Mouse (Mus musculus) heart, embryonic 15.5 days (tissue): ENCODE data around the gene Gm2431. TPM values are rescaled to one million over a fixed set of nuclear protein-coding genes. Genes with fewer than 3 reads are reported as not detected.
"Not testable (repeated sequence)": the region's sequence is repeated elsewhere in the genome, so short reads cannot be mapped to it uniquely, and the experiment has no call there.

ENCODE experiments used
- ATAC-seq: fragments of 200-750 bp; cut with Nextera tagmentation; replicated peaks from 2 replicates; pipeline ENCODE4 v1.8.0; 2017; ENCODE audit warnings: low read depth, moderate TSS enrichment; ENCODE audit not compliant: insufficient number of reproducible peaks, insufficient read depth, low FRiP score
- H3K27ac ChIP-seq: fragments of 300-500 bp; sonication (generic); 2 replicates; pipeline ENCODE4 v1.5.1; 2015; ENCODE audit warnings: mild to moderate bottlenecking, inconsistent platforms
- H3K27me3 ChIP-seq: fragments of 300-500 bp; sonication (generic); 2 replicates; pipeline ENCODE4 v1.6.1; 2015; ENCODE audit warnings: inconsistent platforms
- H3K36me3 ChIP-seq: fragments of 300-500 bp; sonication (generic); 2 replicates; pipeline ENCODE4 v1.6.1; 2015; ENCODE audit warnings: mild to moderate bottlenecking, inconsistent platforms
- H3K4me1 ChIP-seq: fragments of 300-500 bp; sonication (generic); replicated peaks from 2 replicates; pipeline ENCODE4 v1.6.1; 2015; ENCODE audit warnings: inconsistent platforms
- H3K4me2 ChIP-seq: fragments of 300-500 bp; sonication (generic); 2 replicates; pipeline ENCODE4 v1.6.1; 2015; ENCODE audit warnings: inconsistent platforms, mild to moderate bottlenecking, moderate library complexity
- H3K4me3 ChIP-seq: fragments of 300-500 bp; sonication (generic); 2 replicates; pipeline ENCODE4 v1.5.1; 2015; ENCODE audit warnings: mild to moderate bottlenecking, inconsistent platforms
- H3K9ac ChIP-seq: fragments of 300-500 bp; sonication (generic); 2 replicates; pipeline ENCODE4 v1.6.1; 2015; ENCODE audit warnings: mild to moderate bottlenecking, inconsistent platforms
- H3K9me3 ChIP-seq: fragments of 300-500 bp; sonication (generic); replicated peaks from 2 replicates; pipeline ENCODE4 v1.6.1; 2016; ENCODE audit warnings: inconsistent platforms
- WGBS: fragments of 180-500 bp; shearing (Covaris S2); methylation state at CpG from one replicate; pipeline ENCODE4 v1.1.7; 2015; ENCODE audit warnings: mixed read lengths; 5-methylcytosine and 5-hydroxymethylcytosine counted together
- polyA plus RNA-seq: library from polyadenylated mRNA; unstranded; fragments of >200 nt; fragmentation: Nextera tagmentation; extraction: Ambion mirVana; gene quantifications from 2 replicates; pipeline ENCODE4 v1.2.1, GENCODE M21; 2015

Gm2431 gene
- not detected in 2 replicates for polyA plus RNA-seq

- WGBS: 40% methylated on average over 1 of the region's 1 CpGs
- H3K4me2 ChIP-seq, H3K27ac ChIP-seq, H3K9me3 ChIP-seq, ATAC-seq, H3K36me3 ChIP-seq, H3K4me3 ChIP-seq, H3K27me3 ChIP-seq, H3K9ac ChIP-seq, H3K4me1 ChIP-seq: not testable (repeated sequence)
These were observed at the start of gene Gm2431 for GRCm38 (mm10) chr7:142258254-142258653. Gm2431 (minus strand) TSS chr7:142258354.

DNA sequence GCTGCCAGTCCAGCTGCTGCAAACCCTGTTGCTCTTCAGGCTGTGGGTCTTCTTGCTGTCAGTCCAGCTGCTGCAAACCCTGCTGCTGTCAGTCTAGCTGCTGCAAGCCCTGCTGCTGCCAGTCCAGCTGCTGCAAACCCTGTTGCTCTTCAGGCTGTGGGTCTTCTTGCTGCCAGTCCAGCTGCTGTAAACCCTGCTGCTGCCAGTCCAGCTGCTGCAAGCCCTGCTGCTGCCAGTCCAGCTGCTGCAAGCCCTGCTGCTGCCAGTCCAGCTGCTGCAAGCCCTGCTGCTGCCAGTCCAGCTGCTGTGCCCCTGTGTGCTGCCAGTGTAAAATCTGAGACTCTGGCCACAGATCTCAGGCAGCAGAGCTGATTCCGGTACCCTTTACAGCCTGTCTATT, 45.8 kb upstream of the Gm2431 start:
- not testable (repeated sequence) for H3K9ac ChIP-seq, H3K27me3 ChIP-seq, ATAC-seq

GRCm38 (mm10) chr7:142303249-142303648, 45.1 kb upstream of the Gm2431 start, which contains the start of gene Krtap5-4:
Krtap5-4 (plus strand) TSS chr7:142303549.
- peaks cover 3% of the 10 kb centered on the region; the same call in 1 of the 2 replicates for H3K4me1 ChIP-seq
- no peak for ATAC-seq
- 46% methylated on average over 3 of the region's 3 CpGs for WGBS

More for the DNA sequence above, 45.8 kb upstream of the Gm2431 start:
- not testable (repeated sequence) for H3K27ac ChIP-seq, H3K4me1 ChIP-seq, H3K4me2 ChIP-seq, H3K9me3 ChIP-seq, H3K4me3 ChIP-seq, H3K36me3 ChIP-seq
- WGBS: 67% methylated on average over 1 of the region's 1 CpGs

GRCm38 (mm10) chr7:142297018-142297417, 38.9 kb upstream of the Gm2431 start, which contains the start of gene Krtap5-1:
Krtap5-1 (minus strand) TSS chr7:142297118.
- not testable (repeated sequence) for H3K9me3 ChIP-seq, H3K36me3 ChIP-seq, H3K27me3 ChIP-seq, H3K27ac ChIP-seq, H3K9ac ChIP-seq, H3K4me3 ChIP-seq, ATAC-seq, H3K4me1 ChIP-seq, H3K4me2 ChIP-seq

More at GRCm38 (mm10) chr7:142303249-142303648, 45.1 kb upstream of the Gm2431 start, which contains the start of gene Krtap5-4:
- Histone ChIP-seq H3K27ac (no peak within 1 kb of the TSS), H3K27me3 (no peaks in the 10 kb centered on the region), H3K36me3 (no peaks in the 10 kb centered on the region), H3K9me3 (no peaks in the 10 kb centered on the region), H3K4me3 (no peak within 1 kb of the TSS), H3K9ac (no peak within 1 kb of the TSS), H3K4me2 (no peak within 1 kb of the TSS)

GRCm38 (mm10) chr7:142296108-142296507, 38.0 kb upstream of the Gm2431 start:
- 17% methylated on average over 4 of the region's 4 CpGs for WGBS
- not testable (repeated sequence) for H3K27ac ChIP-seq, H3K4me1 ChIP-seq

DNA sequence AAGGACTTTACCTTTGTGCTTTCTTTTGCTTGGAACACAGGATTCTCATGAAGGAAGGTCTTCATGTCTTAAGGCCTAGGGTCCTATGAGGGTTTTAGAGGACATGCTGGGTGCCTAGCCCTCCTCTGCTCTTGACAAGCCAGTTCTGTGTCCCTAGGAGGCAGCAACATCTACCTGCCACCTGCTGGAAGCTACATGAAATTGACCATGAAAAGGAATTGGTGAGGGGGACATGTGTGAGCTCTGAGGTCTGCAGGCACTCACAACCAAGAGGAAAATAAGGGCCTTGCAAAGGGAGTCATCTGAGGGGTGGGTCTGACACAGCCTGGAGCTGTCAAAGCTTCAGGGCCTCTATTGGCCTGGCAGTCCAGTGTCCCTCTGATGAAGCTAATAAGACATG, 37.3 kb upstream of the Gm2431 start:
- Histone ChIP-seq H3K27me3 (no peaks in the 10 kb centered on the region), H3K9ac (no peak overlapping the region), H3K4me3 (no peak overlapping the region), H3K4me2 (no peak overlapping the region), H3K9me3 (no peaks in the 10 kb centered on the region), H3K36me3 (no peaks in the 10 kb centered on the region), H3K4me1 (peaks cover 8% of the 10 kb centered on the region), H3K27ac (no peak overlapping the region)
- ATAC-seq: no peak

More at GRCm38 (mm10) chr7:142296108-142296507, 38.0 kb upstream of the Gm2431 start:
- not testable (repeated sequence) for H3K36me3 ChIP-seq, H3K4me2 ChIP-seq, H3K27me3 ChIP-seq, H3K9me3 ChIP-seq, ATAC-seq, H3K4me3 ChIP-seq, H3K9ac ChIP-seq

DNA sequence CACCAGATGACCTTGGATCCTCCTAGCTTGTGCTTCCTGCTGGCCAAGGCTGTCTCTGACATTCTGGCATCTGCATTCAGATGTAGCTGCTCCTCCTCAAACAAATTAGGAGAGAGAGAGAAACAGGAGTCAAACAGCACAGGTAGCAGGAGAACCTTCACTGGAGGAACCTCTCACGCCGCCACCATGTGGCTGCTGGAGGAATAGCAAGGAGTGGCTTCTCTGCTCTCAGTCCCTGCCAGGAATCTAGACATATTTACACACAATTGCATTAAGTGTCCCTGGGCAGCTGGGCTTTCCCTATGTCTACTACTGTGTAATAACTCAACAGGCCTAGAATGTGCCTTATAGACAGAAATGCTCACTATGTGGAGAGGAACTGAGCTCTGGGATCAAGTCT, 35.7 kb upstream of the Gm2431 start:
- not testable (repeated sequence) for H3K27ac ChIP-seq, H3K4me1 ChIP-seq, H3K9ac ChIP-seq, ATAC-seq, H3K9me3 ChIP-seq, H3K36me3 ChIP-seq, H3K4me2 ChIP-seq, H3K27me3 ChIP-seq, H3K4me3 ChIP-seq
- 4% methylated on average over 2 of the region's 2 CpGs for WGBS

- not testable (repeated sequence) for H3K9me3 ChIP-seq, H3K9ac ChIP-seq, H3K4me2 ChIP-seq, H3K4me3 ChIP-seq, H3K27ac ChIP-seq, H3K36me3 ChIP-seq, H3K27me3 ChIP-seq, ATAC-seq
- peaks cover 18% of the 10 kb centered on the region for H3K4me1 ChIP-seq
- WGBS: 41% methylated on average over 9 of the region's 9 CpGs
These were observed 27.9 kb upstream of the Gm2431 start for GRCm38 (mm10) chr7:142285910-142286612.

GRCm38 (mm10) chr7:142285130-142285835, 27.1 kb upstream of the Gm2431 start:
- H3K27ac ChIP-seq: peak overlapping the region; percentile 84
- peak overlapping the region; percentile 32; the same call in 1 of the 2 replicates for H3K9ac ChIP-seq
- H3K27me3 ChIP-seq: no peaks in the 10 kb centered on the region
- H3K4me2 ChIP-seq: peak overlapping the region; percentile 67
- no peaks in the 10 kb centered on the region for H3K36me3 ChIP-seq
- ATAC-seq: peak; percentile 63
- WGBS: 21% methylated on average over 23 of the region's 23 CpGs
- H3K4me1 ChIP-seq: peaks cover 18% of the 10 kb centered on the region
- no peaks in the 10 kb centered on the region for H3K9me3 ChIP-seq
- peak overlapping the region; percentile 53 for H3K4me3 ChIP-seq

- Histone ChIP-seq H3K4me2 (peak overlapping the region; percentile 67), H3K4me1 (peaks cover 18% of the 10 kb centered on the region), H3K4me3 (peak overlapping the region; percentile 53), H3K9ac (peak overlapping the region; percentile 69), H3K27ac (peak overlapping the region; percentile 84), H3K27me3 (no peaks in the 10 kb centered on the region), H3K9me3 (no peaks in the 10 kb centered on the region), H3K36me3 (no peaks in the 10 kb centered on the region)
- peak; percentile 72 for ATAC-seq
- WGBS: under 1% methylated on average over 19 of the region's 19 CpGs
These were observed 26.5 kb upstream of the Gm2431 start for GRCm38 (mm10) chr7:142284615-142285080.

DNA sequence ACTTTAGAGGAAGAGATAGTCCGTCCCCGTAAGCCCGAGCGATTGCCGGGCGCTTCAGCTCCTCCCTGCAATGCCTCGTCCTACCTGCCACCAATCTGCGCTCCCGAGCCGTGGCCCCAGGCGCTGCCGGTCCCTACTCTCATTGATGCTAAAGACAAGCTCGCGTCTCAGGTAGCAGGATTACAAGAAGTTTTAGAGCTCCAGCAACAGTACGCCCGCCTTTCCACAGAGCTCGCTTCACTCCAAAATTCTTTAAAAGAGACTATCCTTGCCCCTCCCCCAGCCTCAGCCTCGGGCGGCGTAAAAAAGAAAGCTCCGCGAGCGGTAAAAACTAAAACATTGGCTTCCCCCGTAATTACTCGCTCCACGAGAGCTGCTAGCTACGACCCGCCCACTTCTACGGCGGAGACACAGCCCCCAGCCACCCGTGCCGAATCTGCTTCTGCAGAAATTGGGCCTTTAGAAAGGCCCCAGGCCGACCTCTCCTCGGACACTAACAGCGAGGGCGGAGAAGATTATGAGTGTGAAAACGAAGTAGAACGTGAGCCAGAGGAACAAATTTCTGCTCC, 26.0 kb upstream of the Gm2431 start:
- H3K9me3 ChIP-seq: no peaks in the 10 kb centered on the region
- under 1% methylated on average over 38 of the region's 38 CpGs for WGBS

More for the DNA sequence above, 26.0 kb upstream of the Gm2431 start:
- Histone ChIP-seq H3K36me3 (no peaks in the 10 kb centered on the region), H3K27me3 (no peaks in the 10 kb centered on the region), H3K27ac (peak overlapping the region; percentile 84), H3K4me1 (peaks cover 18% of the 10 kb centered on the region), H3K4me2 (peak overlapping the region; percentile 67), H3K4me3 (peak overlapping the region; percentile 53), H3K9ac (peak overlapping the region; percentile 69)
- peak; percentile 57 for ATAC-seq
